Mouse (Mus musculus): Measurements from ENCODE around the gene Shank2.

GRCm38 (mm10) chr7:144402492-144402891, 400.8 kb downstream of the Shank2 start:
- TF ChIP-seq HCFC1 (IDR thresholded peaks at IDR 0.05; ENCODE audit: borderline replicate concordance, insufficient read depth, low read length) (no peak), ZNF384 (IDR thresholded peaks at IDR 0.05; ENCODE audit: low read depth, low read length) (no peak), CHD2 (IDR thresholded peaks at IDR 0.05; ENCODE audit: low read depth, low read length) (no peak), ZC3H11A (IDR thresholded peaks at IDR 0.05; ENCODE audit: borderline replicate concordance, low read depth, low read length) (no peak)
